Mouse (Mus musculus): ENCODE data around the gene Entpd5.

Gene Entpd5

DNA sequence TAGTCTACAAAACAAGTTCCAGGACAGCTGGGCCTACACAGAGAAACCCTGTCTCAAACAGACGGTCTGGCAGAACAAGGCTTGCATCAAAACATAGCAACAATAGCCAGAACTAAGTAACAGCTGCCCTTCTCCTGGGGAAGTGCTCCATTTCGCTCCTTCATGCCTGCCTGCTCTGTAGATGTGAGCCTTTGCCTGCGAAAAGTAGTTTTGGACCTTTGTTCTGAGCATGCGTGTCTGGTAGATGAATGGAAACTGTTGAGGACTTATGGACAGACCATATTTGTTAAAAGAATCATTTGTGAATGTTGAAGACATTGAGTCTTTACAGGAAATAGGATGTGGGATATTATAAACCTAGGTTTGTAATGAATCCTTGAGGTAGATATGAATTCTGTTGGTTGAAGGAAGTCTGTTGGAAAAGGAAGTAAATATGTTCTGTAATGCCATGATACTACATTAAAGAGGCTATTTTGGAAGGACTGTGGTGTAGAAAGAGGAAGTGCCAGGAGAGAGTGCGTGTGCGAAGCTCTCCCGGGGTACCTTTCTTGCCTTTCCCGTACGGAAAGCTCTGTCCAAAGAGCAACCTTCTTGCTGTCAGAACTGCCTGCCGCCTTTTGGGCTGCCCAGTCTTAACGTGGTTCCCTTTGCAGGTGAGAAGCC is 71.7 kb downstream of the Entpd5 start:
- no peak for DNase-seq (ENCODE audit: low spot score in 2 of 2)

- no peak for DNase-seq (ENCODE audit: low spot score in 2 of 2)
These were observed 81.7 kb downstream of the Entpd5 start for GRCm38 (mm10) chr12:84327111-84327512.

Measured in urinary bladder, postnatal 36 days (tissue).